10 mouse cellular contexts compared by ENCODE assay signal in the genomic region with DNA sequence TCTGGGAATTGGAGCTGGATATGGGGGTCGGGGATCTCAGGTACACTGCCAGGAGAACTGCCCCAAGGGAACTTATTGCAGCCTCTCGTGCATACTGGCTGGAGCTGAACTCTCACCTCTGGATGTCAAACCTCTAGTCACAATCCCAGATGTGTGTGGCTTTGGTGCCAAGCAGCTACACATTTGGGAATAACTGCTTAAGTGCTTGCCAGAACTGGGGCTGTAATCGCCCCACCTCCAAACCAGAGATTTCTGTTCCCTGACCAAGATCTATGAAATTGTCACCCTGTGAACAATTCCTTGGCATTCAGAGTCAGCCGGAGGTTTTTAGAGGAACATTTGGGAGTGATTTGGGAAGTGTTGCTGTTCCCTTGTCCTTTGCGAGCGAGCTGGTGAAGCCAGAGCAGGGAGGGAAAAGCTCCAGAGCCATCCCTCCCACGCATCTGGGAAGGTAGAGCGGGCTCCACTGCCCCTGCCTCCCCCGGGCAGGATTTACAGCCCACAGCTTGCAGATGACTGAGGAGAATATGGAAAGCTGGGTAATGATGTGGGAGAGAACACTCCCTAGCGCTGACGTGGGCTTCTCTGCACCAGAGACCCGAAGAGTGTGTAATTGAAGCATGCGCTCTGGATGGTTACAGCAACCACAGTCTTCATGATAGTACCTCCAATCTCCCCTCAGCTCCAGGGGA.
DNase-seq lines count a peak whose midpoint lies in the region; ATAC-seq and TF ChIP-seq lines count a peak whose summit lies in the region.
"Had no signal": no experiment of that assay in that cellular context is flagged by ENCODE, and none has a peak within 500 bp of the region (broad histone marks: within the 10 kb centered on the region; RNA-seq: fewer than 3 reads in every experiment).

No protein-coding gene starts in this region.

- no peaks in the 10 kb centered on the region for H3K36me3 ChIP-seq in limb, embryonic 12.5 days
- no peaks in the 10 kb centered on the region for H3K36me3 ChIP-seq in forebrain, postnatal 0 days (ENCODE audit: insufficient read depth)

- H3K9ac ChIP-seq in limb, embryonic 12.5 days (replicated peaks): no peak overlapping the region
- no peak overlapping the region for H3K9ac ChIP-seq in forebrain, postnatal 0 days

- WGBS in limb, embryonic 12.5 days: 25% methylated on average over 13 of the region's 13 CpGs
- WGBS in forebrain, postnatal 0 days: 83% methylated on average over 13 of the region's 13 CpGs

- DNase-seq in kidney, adult 11 months: peak; percentile 6
- no peak for DNase-seq in kidney, adult 18-20 months
- DNase-seq in NIH3T3 (ENCODE audit: low read depth): peak; percentile 79
- peak; percentile 19 for DNase-seq in gastrocnemius, postnatal 10 days
- no peak for DNase-seq in forebrain, postnatal 0 days

- peak overlapping the region; percentile 1; the same call in 1 of the 2 replicates for H3K4me2 ChIP-seq in limb, embryonic 12.5 days
- no peak overlapping the region for H3K4me2 ChIP-seq in forebrain, postnatal 0 days (ENCODE audit: low read depth)

- TF ChIP-seq CTCF in forebrain, postnatal 0 days (IDR thresholded peaks at IDR 0.05; ENCODE audit: low read depth): no peak

- ATAC-seq in limb, embryonic 12.5 days (ENCODE audit: insufficient number of reproducible peaks, insufficient read depth, low FRiP score, low TSS enrichment, low read depth): 0 out of 2 replicates have a peak, but pooled peaks have one; percentile 22
- no peak for ATAC-seq in megakaryocyte, adult 5-6 weeks (ENCODE audit: poor library complexity, severe bottlenecking)
- no peak for ATAC-seq in megakaryocyte progenitor cell, adult 5-6 weeks (replicated peaks; ENCODE audit: poor library complexity)
- ATAC-seq in forebrain, postnatal 0 days: no peak

- H3K27ac ChIP-seq in limb, embryonic 12.5 days: peak overlapping the region; percentile 81
- no peak overlapping the region for H3K27ac ChIP-seq in forebrain, postnatal 0 days (ENCODE audit: low read depth, low read length)

- no peak overlapping the region for H3K4me3 ChIP-seq in limb, embryonic 12.5 days (replicated peaks)
- H3K4me3 ChIP-seq in forebrain, postnatal 0 days (ENCODE audit: low read depth, low read length): no peak overlapping the region
- H3K4me3 ChIP-seq: erythroblast, embryonic 14.5 days; megakaryocyte, embryonic 14.5 days had no signal

- peaks cover 50% of the 10 kb centered on the region for H3K4me1 ChIP-seq in limb, embryonic 12.5 days (replicated peaks)
- peaks cover 24% of the 10 kb centered on the region for H3K4me1 ChIP-seq in forebrain, postnatal 0 days (ENCODE audit: insufficient read depth)
- H3K4me1 ChIP-seq: megakaryocyte, embryonic 14.5 days had no signal

- no peaks in the 10 kb centered on the region for H3K9me3 ChIP-seq in limb, embryonic 12.5 days
- no peaks in the 10 kb centered on the region for H3K9me3 ChIP-seq in forebrain, postnatal 0 days (ENCODE audit: low read length)
- H3K9me3 ChIP-seq: megakaryocyte, embryonic 14.5 days had no signal

- no peaks in the 10 kb centered on the region for H3K27me3 ChIP-seq in limb, embryonic 12.5 days
- no peaks in the 10 kb centered on the region for H3K27me3 ChIP-seq in forebrain, postnatal 0 days (ENCODE audit: insufficient read depth, low read length)

Comparison
In these comparisons a context has a peak if more than half of its experiments do, and no peak if none do; other contexts are left out.
1. DNase-seq: peak in kidney, adult 11 months (single experiment), NIH3T3 (single experiment) and gastrocnemius, postnatal 10 days (single experiment); none in kidney, adult 18-20 months (single experiment) and forebrain, postnatal 0 days (single experiment).